Mouse (Mus musculus) kidney, embryonic 16.5 days (tissue): ENCODE measurements around the gene Gm20521. TPM values are rescaled to one million over a fixed set of nuclear protein-coding genes. Genes with fewer than 3 reads are reported as not detected.

ENCODE experiments used
- ATAC-seq: fragments of 200-750 bp; cut with Nextera tagmentation; 2 replicates; pipeline ENCODE4 v1.8.0; 2017; ENCODE audit warnings: moderate TSS enrichment; ENCODE audit not compliant: low FRiP score, low TSS enrichment
- H3K27ac ChIP-seq: fragments of 300-500 bp; sonication (generic); 2 replicates; pipeline ENCODE4 v1.5.1; 2014; ENCODE audit warnings: low read length
- H3K27me3 ChIP-seq: fragments of 300-500 bp; sonication (generic); 2 replicates; pipeline ENCODE4 v1.6.1; 2014; ENCODE audit warnings: low read length, control low read depth, mixed read lengths; ENCODE audit not compliant: insufficient read depth
- H3K36me3 ChIP-seq: fragments of 300-500 bp; sonication (generic); 2 replicates; pipeline ENCODE4 v1.6.1; 2014; ENCODE audit warnings: low read length, control low read depth, mixed read lengths; ENCODE audit not compliant: insufficient read depth
- H3K4me1 ChIP-seq: fragments of 300-500 bp; sonication (generic); 2 replicates; pipeline ENCODE4 v1.6.1; 2014; ENCODE audit warnings: low read length, control low read depth, mixed read lengths; ENCODE audit not compliant: insufficient read depth
- H3K4me2 ChIP-seq: fragments of 300-500 bp; sonication (generic); replicated peaks from 2 replicates; pipeline ENCODE4 v1.6.1; 2014; ENCODE audit warnings: low read depth, low read length
- H3K4me3 ChIP-seq: fragments of 300-500 bp; sonication (generic); 2 replicates; pipeline ENCODE4 v1.5.1; 2014; ENCODE audit warnings: mild to moderate bottlenecking, low read length
- H3K9ac ChIP-seq: fragments of 300-500 bp; sonication (generic); replicated peaks from 2 replicates; pipeline ENCODE4 v1.6.1; 2014; ENCODE audit warnings: low read length
- H3K9me3 ChIP-seq: fragments of 300-500 bp; sonication (generic); 2 replicates; pipeline ENCODE4 v1.6.1; 2016; ENCODE audit warnings: low read length, control low read depth
- WGBS: fragments of 180-500 bp; shearing (Covaris S2); extraction: QIAGEN DNeasy Blood & Tissue Kit; methylation state at CpG from one replicate; pipeline ENCODE4 v1.1.7; 2014; 5-methylcytosine and 5-hydroxymethylcytosine counted together
- polyA plus RNA-seq: library from polyadenylated mRNA; unstranded; fragments of >200 nt; fragmentation: Nextera tagmentation; extraction: Ambion mirVana; gene quantifications from 2 replicates; pipeline ENCODE4 v1.2.1, GENCODE M21; 2015

Gene Gm20521
- polyA plus RNA-seq, 1 experiment from 2014 or later: 0.16 TPM

GRCm38 (mm10) chr14:54885309-54885708, 2.1 kb downstream of the Gm20521 start:
- no peaks in the 10 kb centered on the region for H3K9me3 ChIP-seq
- 83% methylated on average over 11 of the region's 11 CpGs for WGBS
- H3K9ac ChIP-seq: 0 out of 2 replicates have a peak overlapping the region, but pooled peaks have one; percentile 15
- no peak overlapping the region for H3K4me3 ChIP-seq
- H3K36me3 ChIP-seq: 0 out of 2 replicates have a peak, but pooled peaks cover 2% of the 10 kb centered on the region
- ATAC-seq: no peak
- H3K27me3 ChIP-seq: no peaks in the 10 kb centered on the region
- H3K4me1 ChIP-seq: peaks cover 22% of the 10 kb centered on the region
- peak overlapping the region; percentile 69; the same call in 1 of the 2 replicates for H3K4me2 ChIP-seq
- H3K27ac ChIP-seq: no peak overlapping the region

DNA sequence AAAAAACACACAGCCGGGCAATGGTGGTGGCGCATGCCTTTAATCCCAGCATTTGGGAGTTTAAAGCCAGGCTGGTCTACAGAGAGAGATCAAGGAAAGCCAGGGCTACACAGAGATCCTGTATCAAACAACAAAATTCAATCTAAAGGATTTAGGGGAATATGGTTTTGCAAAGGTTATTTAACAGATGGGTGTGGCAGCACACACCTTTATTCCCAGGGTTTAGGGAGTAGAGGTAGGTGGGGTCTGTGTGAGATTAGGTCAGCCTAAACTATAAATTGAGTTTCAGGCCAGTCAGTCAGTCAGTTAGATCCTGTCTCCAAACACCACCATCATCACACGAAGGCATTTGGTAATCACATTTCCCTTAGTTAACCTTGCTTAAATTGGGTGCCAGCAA, 9.0 kb downstream of the Gm20521 start, which contains the start of gene Pabpn1:
Pabpn1 (plus strand) TSS at position 301 of the 400 bp plus-strand sequence.
- no peak for ATAC-seq
- Histone ChIP-seq H3K9me3 (no peaks in the 10 kb centered on the region), H3K4me2 (peak within 1 kb of the TSS; percentile 53), H3K9ac (peak within 1 kb of the TSS; percentile 68), H3K27ac (peak within 1 kb of the TSS; percentile 89), H3K4me1 (peaks cover 25% of the 10 kb centered on the region), H3K4me3 (peak within 1 kb of the TSS; percentile 93), H3K27me3 (no peaks in the 10 kb centered on the region), H3K36me3 (peaks cover 18% of the 10 kb centered on the region)
- WGBS: 92% methylated on average over 3 of the region's 3 CpGs

DNA sequence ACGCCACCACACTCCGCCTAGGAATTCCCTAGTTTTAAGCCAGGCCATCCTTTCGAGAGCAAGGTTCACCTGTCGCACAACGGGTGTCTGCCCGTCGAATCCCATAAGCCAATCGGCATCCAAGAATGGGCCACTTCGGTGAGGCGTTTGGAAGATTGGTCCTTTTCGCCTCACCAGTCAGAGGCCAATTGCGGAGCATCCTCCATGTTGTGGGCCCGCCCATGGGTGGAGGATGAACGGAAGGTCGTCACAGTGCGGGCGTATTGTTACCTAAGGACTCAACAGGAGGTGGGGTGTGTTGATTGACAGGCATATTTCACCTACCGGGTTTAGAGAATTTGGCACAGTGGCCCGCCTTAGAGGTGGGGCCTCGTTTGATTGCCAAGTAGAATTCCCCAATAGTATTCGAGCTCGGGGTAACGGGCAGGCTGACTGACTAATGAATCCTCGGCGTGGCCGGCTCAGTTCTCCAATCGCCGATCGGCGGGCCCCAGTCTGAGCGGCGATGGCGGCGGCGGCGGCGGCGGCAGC, 10.5 kb downstream of the Gm20521 start:
- ATAC-seq: peak; percentile 99
- H3K4me3 ChIP-seq: peak overlapping the region; percentile 93
- peak overlapping the region; percentile 96 for H3K27ac ChIP-seq
- peaks cover 29% of the 10 kb centered on the region for H3K36me3 ChIP-seq
- peak overlapping the region; percentile 100 for H3K9ac ChIP-seq
- 0% methylated on average over 38 of the region's 38 CpGs for WGBS
- H3K27me3 ChIP-seq: no peaks in the 10 kb centered on the region
- H3K4me1 ChIP-seq: peaks cover 31% of the 10 kb centered on the region
- H3K9me3 ChIP-seq: no peaks in the 10 kb centered on the region
- H3K4me2 ChIP-seq: peak overlapping the region; percentile 53

DNA sequence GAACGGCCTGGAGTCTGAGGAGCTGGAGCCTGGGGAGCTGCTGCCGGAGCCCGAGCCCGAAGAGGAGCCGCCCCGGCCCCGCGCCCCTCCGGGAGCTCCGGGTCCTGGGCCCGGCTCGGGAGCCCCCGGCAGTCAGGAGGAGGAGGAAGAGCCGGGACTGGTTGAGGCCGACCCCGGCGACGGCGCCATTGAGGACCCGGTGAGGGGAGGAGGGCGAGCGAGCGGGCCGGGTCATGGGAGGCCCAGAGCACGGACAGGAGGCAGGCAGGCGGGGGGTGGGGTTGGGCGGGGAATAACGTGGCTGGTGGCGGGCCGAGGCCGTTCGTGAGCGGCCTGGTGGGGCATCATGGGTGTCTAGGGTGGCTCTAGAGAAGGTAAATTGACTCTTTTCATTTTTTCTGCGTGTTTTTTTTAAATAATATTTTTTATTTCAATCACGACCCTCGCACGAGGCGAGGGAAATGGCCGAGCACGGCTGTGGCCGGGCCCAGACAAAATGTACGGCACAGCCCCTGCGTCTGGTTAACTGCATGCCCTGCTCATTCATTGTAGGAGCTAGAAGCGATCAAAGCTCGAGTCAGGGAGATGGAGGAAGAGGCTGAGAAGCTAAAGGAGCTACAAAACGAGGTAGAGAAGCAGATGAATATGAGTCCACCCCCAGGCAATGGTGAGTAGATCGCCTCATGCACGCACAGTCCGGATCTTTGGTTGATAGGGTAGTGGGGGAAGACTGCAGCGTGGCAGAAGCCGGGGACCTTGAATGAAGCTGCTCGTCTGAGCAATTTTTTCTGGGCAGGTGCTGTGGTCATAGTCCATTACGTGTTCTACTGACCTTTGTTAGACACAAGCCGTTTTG, 11.3 kb downstream of the Gm20521 start:
- peak overlapping the region; percentile 100 for H3K9ac ChIP-seq
- under 1% methylated on average over 38 of the region's 54 CpGs for WGBS
- peak; percentile 72 for ATAC-seq
- no peaks in the 10 kb centered on the region for H3K27me3 ChIP-seq
- H3K4me2 ChIP-seq: peak overlapping the region; percentile 82
- no peaks in the 10 kb centered on the region for H3K9me3 ChIP-seq
- peak overlapping the region; percentile 93 for H3K4me3 ChIP-seq
- peaks cover 31% of the 10 kb centered on the region for H3K4me1 ChIP-seq
- peaks cover 29% of the 10 kb centered on the region for H3K36me3 ChIP-seq
- H3K27ac ChIP-seq: peak overlapping the region; percentile 96

GRCm38 (mm10) chr14:54897445-54897844, 14.2 kb downstream of the Gm20521 start:
- 34% methylated on average over 2 of the region's 2 CpGs for WGBS
- Histone ChIP-seq H3K36me3 (peaks cover 29% of the 10 kb centered on the region), H3K9ac (peak overlapping the region; percentile 3; the same call in 1 of the 2 replicates), H3K27me3 (no peaks in the 10 kb centered on the region), H3K27ac (peak overlapping the region; percentile 27), H3K4me2 (no peak overlapping the region), H3K9me3 (no peaks in the 10 kb centered on the region), H3K4me3 (no peak overlapping the region), H3K4me1 (peaks cover 33% of the 10 kb centered on the region)
- ATAC-seq: no peak

DNA sequence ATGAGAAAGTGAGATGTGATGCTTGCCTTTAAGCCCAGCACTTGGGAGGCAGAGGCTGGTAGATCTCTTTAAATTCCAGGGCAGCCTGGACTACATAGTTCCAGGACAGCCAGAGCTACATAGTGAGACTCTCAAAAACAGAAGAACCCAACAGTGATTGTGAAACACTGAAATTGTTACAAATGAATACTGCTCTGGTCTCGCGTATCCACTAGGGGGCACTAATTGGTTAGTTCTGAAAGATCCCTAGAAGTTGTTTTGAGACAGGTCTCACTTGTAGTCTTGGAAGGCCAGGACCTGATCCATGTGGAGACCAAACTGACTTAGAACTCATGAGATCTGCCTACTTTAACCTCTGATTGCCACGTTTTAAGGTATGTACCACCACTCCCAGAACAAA, 17.1 kb downstream of the Gm20521 start:
- Histone ChIP-seq H3K4me2 (no peak overlapping the region), H3K27ac (0 out of 2 replicates have a peak overlapping the region, but pooled peaks have one; percentile 8), H3K36me3 (peaks cover 29% of the 10 kb centered on the region), H3K9ac (no peak overlapping the region), H3K4me3 (no peak overlapping the region), H3K4me1 (peaks cover 27% of the 10 kb centered on the region), H3K27me3 (no peaks in the 10 kb centered on the region), H3K9me3 (no peaks in the 10 kb centered on the region)
- WGBS: under 1% methylated on average over 3 of the region's 3 CpGs
- peak; percentile 40; the same call in 1 of the 2 replicates for ATAC-seq

- Histone ChIP-seq H3K27me3 (no peaks in the 10 kb centered on the region), H3K36me3 (peaks cover 24% of the 10 kb centered on the region), H3K4me2 (no peak overlapping the region), H3K4me1 (0 out of 2 replicates have a peak, but pooled peaks cover 2% of the 10 kb centered on the region), H3K9ac (no peak overlapping the region), H3K9me3 (no peaks in the 10 kb centered on the region), H3K4me3 (no peak overlapping the region), H3K27ac (no peak overlapping the region)
- WGBS: 85% methylated on average over 4 of the region's 4 CpGs
- ATAC-seq: no peak
Observed at GRCm38 (mm10) chr14:54903641-54904040, 20.4 kb downstream of the Gm20521 start.

GRCm38 (mm10) chr14:54908682-54909081, 25.4 kb downstream of the Gm20521 start:
- H3K4me3 ChIP-seq: no peak overlapping the region
- no peak overlapping the region for H3K27ac ChIP-seq
- ATAC-seq: no peak
- no peak overlapping the region for H3K9ac ChIP-seq
- 59% methylated on average over 7 of the region's 7 CpGs for WGBS
- no peaks in the 10 kb centered on the region for H3K27me3 ChIP-seq
- no peak overlapping the region for H3K4me2 ChIP-seq
- H3K36me3 ChIP-seq: peaks cover 24% of the 10 kb centered on the region
- peaks cover 19% of the 10 kb centered on the region for H3K4me1 ChIP-seq
- no peaks in the 10 kb centered on the region for H3K9me3 ChIP-seq

- Histone ChIP-seq H3K27me3 (no peaks in the 10 kb centered on the region), H3K4me1 (peaks cover 20% of the 10 kb centered on the region), H3K27ac (peak overlapping the region; percentile 75), H3K4me3 (peak overlapping the region; percentile 86), H3K4me2 (peak overlapping the region; percentile 98), H3K9ac (peak overlapping the region; percentile 85), H3K36me3 (peaks cover 24% of the 10 kb centered on the region), H3K9me3 (no peaks in the 10 kb centered on the region)
- peak; percentile 52 for ATAC-seq
- 3% methylated on average over 49 of the region's 69 CpGs for WGBS
Observed at GRCm38 (mm10) chr14:54912109-54912850, 29.0 kb downstream of the Gm20521 start.
